In genomic region chr12:80944204-80944603, GRCm38 (mm10) we compare ENCODE assay signal across 15 mouse cellular contexts. TPM values are rescaled to one million over a fixed set of nuclear protein-coding genes. Genes with fewer than 3 reads are reported as not detected.
DNase-seq lines count a peak whose midpoint lies in the region; ATAC-seq and TF ChIP-seq lines count a peak whose summit lies in the region.
"Had no signal": no experiment of that assay in that cellular context is flagged by ENCODE, and none has a peak within 500 bp of the region (broad histone marks: within the 10 kb centered on the region; RNA-seq: fewer than 3 reads in every experiment).

No protein-coding gene starts in this region.

- no peak overlapping the region for H3K4me2 ChIP-seq in limb, embryonic 13.5 days (replicated peaks)
- H3K4me2 ChIP-seq in liver, embryonic 12.5 days: peak overlapping the region; percentile 86

- no peak overlapping the region for H3K27ac ChIP-seq in limb, embryonic 13.5 days
- H3K27ac ChIP-seq in limb, embryonic 10.5 days: no peak overlapping the region
- no peak overlapping the region for H3K27ac ChIP-seq in ES-Bruce4 (ENCODE audit: insufficient read depth, low read length)
- peak overlapping the region; percentile 97 for H3K27ac ChIP-seq in liver, embryonic 12.5 days
- H3K27ac ChIP-seq in left cerebral cortex, adult 2 months: no peak overlapping the region

- DNase-seq in limb, embryonic 10.5 days (ENCODE audit: low spot score): no peak
- no peak for DNase-seq in ovary, postnatal 10 days (ENCODE audit: low spot score)
- no peak for DNase-seq in left cerebral cortex, adult 2 months (ENCODE audit: extremely low spot score in 1 of 2, low spot score in 2 of 2)
- DNase-seq: adrenal gland, adult 8-10 months; cerebellum, postnatal 10 days; heart, postnatal 36 days; kidney, postnatal 10 days; lung, postnatal 4 days had no signal

- intact Hi-C loops in left cerebral cortex, adult 2 months (cut with DNase I): loop anchor here (5.0 kb wide), 1 partner anchor 177 kb away; no protein-coding TSS in a partner anchor

- H3K27me3 ChIP-seq in limb, embryonic 13.5 days: no peaks in the 10 kb centered on the region
- H3K27me3 ChIP-seq in limb, embryonic 10.5 days (ENCODE audit: low read depth, poor library complexity, severe bottlenecking): no peaks in the 10 kb centered on the region
- H3K27me3 ChIP-seq in E14TG2a.4 (ENCODE audit: insufficient read depth, low read length): no peaks in the 10 kb centered on the region
- no peaks in the 10 kb centered on the region for H3K27me3 ChIP-seq in ES-Bruce4 (ENCODE audit: control insufficient read depth, insufficient read depth, low read length, poor library complexity, severe bottlenecking)
- H3K27me3 ChIP-seq in liver, embryonic 12.5 days (replicated peaks): no peaks in the 10 kb centered on the region

- TF ChIP-seq POLR2A in ES-Bruce4 (IDR thresholded peaks at IDR 0.05; ENCODE audit: insufficient read depth, low read length): no peak

- no peak overlapping the region for H3K9ac ChIP-seq in limb, embryonic 13.5 days
- H3K9ac ChIP-seq in ES-Bruce4 (ENCODE audit: low read depth, poor library complexity, severe bottlenecking): peak overlapping the region; percentile 44; the same call in 1 of the 2 replicates
- H3K9ac ChIP-seq in liver, embryonic 12.5 days: peak overlapping the region; percentile 50

- H3K36me3 ChIP-seq in limb, embryonic 13.5 days: peaks cover 23% of the 10 kb centered on the region
- peaks cover 29% of the 10 kb centered on the region for H3K36me3 ChIP-seq in limb, embryonic 10.5 days
- H3K36me3 ChIP-seq in E14TG2a.4 (ENCODE audit: insufficient read depth, low read length): peaks cover 29% of the 10 kb centered on the region
- peaks cover 28% of the 10 kb centered on the region for H3K36me3 ChIP-seq in ES-Bruce4 (ENCODE audit: control insufficient read depth, insufficient read depth, low read length, poor library complexity, severe bottlenecking)
- H3K36me3 ChIP-seq in liver, embryonic 12.5 days: peaks cover 28% of the 10 kb centered on the region

- TF ChIP-seq CTCF in E14TG2a.4 (conservative IDR thresholded peaks at IDR 0.05; ENCODE audit: low read length) (no peak), ES-Bruce4 (IDR thresholded peaks at IDR 0.05; ENCODE audit: low read depth, low read length) (no peak)
- TF ChIP-seq CTCF in left cerebral cortex, adult 2 months (IDR thresholded peaks at IDR 0.05): no peak

- peak overlapping the region; percentile 91; the same call in 1 of the 2 replicates for H3K4me3 ChIP-seq in limb, embryonic 13.5 days
- H3K4me3 ChIP-seq in limb, embryonic 10.5 days: no peak overlapping the region
- peak overlapping the region; percentile 94 for H3K4me3 ChIP-seq in E14TG2a.4 (replicated peaks; ENCODE audit: low read length)
- no peak overlapping the region for H3K4me3 ChIP-seq in ES-Bruce4 (ENCODE audit: low read depth, low read length)
- peak overlapping the region; percentile 93 for H3K4me3 ChIP-seq in liver, embryonic 12.5 days
- no peak overlapping the region for H3K4me3 ChIP-seq in left cerebral cortex, adult 2 months

- H3K9me3 ChIP-seq in limb, embryonic 13.5 days: no peaks in the 10 kb centered on the region
- no peaks in the 10 kb centered on the region for H3K9me3 ChIP-seq in limb, embryonic 10.5 days (replicated peaks)
- peaks cover 3% of the 10 kb centered on the region; the same call in 1 of the 2 replicates for H3K9me3 ChIP-seq in E14TG2a.4 (ENCODE audit: low read length)
- no peaks in the 10 kb centered on the region for H3K9me3 ChIP-seq in ES-Bruce4 (replicated peaks; ENCODE audit: control insufficient read depth, insufficient read depth, low read length, poor library complexity, severe bottlenecking)
- H3K9me3 ChIP-seq in liver, embryonic 12.5 days (replicated peaks): no peaks in the 10 kb centered on the region
- H3K9me3 ChIP-seq: heart, embryonic 10.5 days had no signal

- ATAC-seq in limb, embryonic 13.5 days (ENCODE audit: low FRiP score, low read depth): no peak
- ATAC-seq in liver, embryonic 12.5 days: no peak

- WGBS in limb, embryonic 13.5 days: 97% methylated on average over 4 of the region's 4 CpGs
- WGBS in limb, embryonic 10.5 days: 91% methylated on average over 4 of the region's 4 CpGs
- WGBS in liver, embryonic 12.5 days (ENCODE audit: insufficient replicate concordance): 50% methylated on average over 4 of the region's 4 CpGs

- H3K4me1 ChIP-seq in limb, embryonic 13.5 days: peaks cover 17% of the 10 kb centered on the region
- no peaks in the 10 kb centered on the region for H3K4me1 ChIP-seq in limb, embryonic 10.5 days
- H3K4me1 ChIP-seq in E14TG2a.4 (replicated peaks; ENCODE audit: low read depth, low read length): peaks cover 35% of the 10 kb centered on the region
- H3K4me1 ChIP-seq in ES-Bruce4 (ENCODE audit: control insufficient read depth, insufficient read depth, low read length): no peaks in the 10 kb centered on the region
- H3K4me1 ChIP-seq in liver, embryonic 12.5 days: peaks cover 75% of the 10 kb centered on the region

- no peak for TF ChIP-seq EP300 in ES-Bruce4 (IDR thresholded peaks at IDR 0.05; ENCODE audit: insufficient read depth, low read depth, low read length)

RNA-seq across cellular contexts. Expression of gene Srsf5, which starts 1.1 kb away (rescaled TPM):
- 605 and 669 TPM in 2 replicates for polyA plus RNA-seq in limb, embryonic 13.5 days (2015; fragmentation: Nextera tagmentation; extraction: Ambion mirVana)
- 411 and 501 TPM in 2 replicates for polyA plus RNA-seq in limb, embryonic 10.5 days (2016; fragmentation: Nextera tagmentation; extraction: Ambion mirVana)
- 605 and 614 TPM in 2 replicates for polyA plus RNA-seq in ES-Bruce4 (2011; ENCODE audit: insufficient read depth, insufficient read length, low read depth, missing spikeins)
- polyA plus RNA-seq in liver, embryonic 12.5 days (2016; fragmentation: Nextera tagmentation; extraction: Ambion mirVana): 357 and 402 TPM in 2 replicates
- 100 to 1,000 TPM; 355 to 360 TPM for total RNA-seq in left cerebral cortex, adult 2 months (2021)

RNA-seq across cellular contexts. Expression of gene Slc10a1, which starts 24.3 kb away (rescaled TPM):
- 0.91 and 1.1 TPM in 2 replicates for polyA plus RNA-seq in limb, embryonic 13.5 days (2015; fragmentation: Nextera tagmentation; extraction: Ambion mirVana)
- 0.40 and 0.68 TPM in 2 replicates for polyA plus RNA-seq in limb, embryonic 10.5 days (2016; fragmentation: Nextera tagmentation; extraction: Ambion mirVana)
- not detected in 2 replicates for polyA plus RNA-seq in ES-Bruce4 (2011; ENCODE audit: insufficient read depth, insufficient read length, low read depth, missing spikeins)
- polyA plus RNA-seq in liver, embryonic 12.5 days (2016; fragmentation: Nextera tagmentation; extraction: Ambion mirVana): 0.57 and 0.60 TPM in 2 replicates
- not detected for total RNA-seq in left cerebral cortex, adult 2 months (2021)
- total RNA-seq: heart, postnatal 36 days; layer of hippocampus, postnatal 14 days had no signal
- polyA plus RNA-seq: spleen, adult 2 months had no signal

Comparison
In these comparisons a context has a peak if more than half of its experiments do, and no peak if none do; other contexts are left out.
1. H3K4me3 ChIP-seq: peak in limb, embryonic 13.5 days (single experiment), E14TG2a.4 (single experiment) and liver, embryonic 12.5 days (single experiment); none in limb, embryonic 10.5 days (single experiment), ES-Bruce4 (single experiment) and left cerebral cortex, adult 2 months (single experiment).